Mouse (Mus musculus) MEL (cell line): Measurements from ENCODE around the gene Ppil6. TPM values are rescaled to one million over a fixed set of nuclear protein-coding genes. Genes with fewer than 3 reads are reported as not detected.

Source experiments
- DNase-seq: peaks from one replicate; pipeline ENCODE4 v3.0.0; 2011; ENCODE audit warnings: low read depth, low spot score
- H3K27ac ChIP-seq: 2 replicates; pipeline ENCODE4 v1.5.1; 2012; ENCODE audit warnings: low read depth, mild to moderate bottlenecking, control low read depth, low read length, moderate library complexity; ENCODE audit not compliant: control insufficient read depth
- H3K27me3 ChIP-seq, 2 experiments: fragments of 150-350 bp in 1 of 2; sonication (generic) in 1 of 2; 2 replicates each; pipeline ENCODE4 v1.6.1; 2012; ENCODE audit warnings: low read length in 2 of 2, mild to moderate bottlenecking in 2 of 2, improper control_type of control experiment in 1 of 2, moderate library complexity in 1 of 2; ENCODE audit not compliant: insufficient read depth in 2 of 2, control insufficient read depth in 1 of 2
- H3K36me3 ChIP-seq, 2 experiments: 2 replicates each; pipeline ENCODE4 v1.6.1; 2012 to 2014; ENCODE audit warnings: low read length in 2 of 2, improper control_type of control experiment in 1 of 2, inconsistent platforms in 1 of 2, mild to moderate bottlenecking in 1 of 2; ENCODE audit not compliant: insufficient read depth in 2 of 2, control insufficient read depth in 1 of 2
- H3K4me1 ChIP-seq, 2 experiments: fragments of 150-350 bp in 1 of 2; sonication (generic) in 1 of 2; 2 replicates each; pipeline ENCODE4 v1.6.1; 2012; ENCODE audit warnings: low read length in 2 of 2, improper control_type of control experiment in 1 of 2, mild to moderate bottlenecking in 1 of 2; ENCODE audit not compliant: insufficient read depth in 2 of 2, control insufficient read depth in 1 of 2
- H3K4me3 ChIP-seq, 2 experiments: fragments of 150-350 bp in 1 of 2; sonication (generic) in 1 of 2; 2 replicates each; pipeline ENCODE4 v1.5.1; 2012; ENCODE audit warnings: low read depth in 2 of 2, low read length in 2 of 2, mild to moderate bottlenecking in 2 of 2, moderate library complexity in 2 of 2, control low read depth in 1 of 2, improper control_type of control experiment in 1 of 2; ENCODE audit not compliant: control insufficient read depth in 1 of 2, insufficient read depth in 1 of 2
- H3K79me2 ChIP-seq: 2 replicates; pipeline ENCODE4 v1.6.1; 2012; ENCODE audit warnings: mild to moderate bottlenecking, low read length, moderate library complexity; ENCODE audit not compliant: control insufficient read depth, poor library complexity, insufficient read depth
- H3K9ac ChIP-seq: 2 replicates; pipeline ENCODE4 v1.6.1; 2012; ENCODE audit warnings: low read depth, mild to moderate bottlenecking, control low read depth, low read length, moderate library complexity; ENCODE audit not compliant: control insufficient read depth, poor library complexity, severe bottlenecking
- H3K9me3 ChIP-seq: fragments of 150-350 bp; sonication (generic); replicated peaks from 2 replicates; pipeline ENCODE4 v1.6.1; 2012; ENCODE audit warnings: mild to moderate bottlenecking, low read length, improper control_type of control experiment, moderate library complexity; ENCODE audit not compliant: insufficient read depth
- CHD1 ChIP-seq: IDR thresholded peaks from 2 replicates; pipeline ENCODE4 v1.6.1; 2012; ENCODE audit warnings: low read depth, mild to moderate bottlenecking, inconsistent platforms, low read length, improper control_type of control experiment
- CHD2 ChIP-seq: IDR thresholded peaks from 2 replicates; pipeline ENCODE4 v1.6.1; 2011; ENCODE audit warnings: low read length, improper control_type of control experiment
- CTCF ChIP-seq, 3 experiments: IDR thresholded peaks in 2 of 3; conservative IDR thresholded peaks in 1 of 3; 2 replicates each; pipeline ENCODE4 v1.5.1; 2011 to 2012; ENCODE audit warnings: low read length in 3 of 3, low read depth in 2 of 3, mild to moderate bottlenecking in 2 of 3, improper control_type of control experiment in 1 of 3, inconsistent platforms in 1 of 3, mixed read lengths in 1 of 3, moderate library complexity in 1 of 3; ENCODE audit not compliant: control insufficient read depth in 1 of 3, insufficient read depth in 1 of 3, poor library complexity in 1 of 3, severe bottlenecking in 1 of 3
- ELF1 ChIP-seq: IDR thresholded peaks from 2 replicates; pipeline ENCODE4 v1.6.1; 2014; ENCODE audit warnings: low read depth, mild to moderate bottlenecking, inconsistent platforms, low read length, improper control_type of control experiment, moderate library complexity
- EP300 ChIP-seq, 2 experiments: IDR thresholded peaks; 2 replicates each; pipeline ENCODE4 v1.6.1; 2011; ENCODE audit warnings: improper control_type of control experiment in 2 of 2, low read length in 2 of 2, low read depth in 1 of 2, mild to moderate bottlenecking in 1 of 2
- ETS1 ChIP-seq: IDR thresholded peaks from 2 replicates; pipeline ENCODE4 v1.6.1; 2012; ENCODE audit warnings: low read depth, mild to moderate bottlenecking, inconsistent platforms, low read length, improper control_type of control experiment, moderate library complexity
- GABPA ChIP-seq: IDR thresholded peaks from 2 replicates; pipeline ENCODE4 v1.6.1; 2012; ENCODE audit warnings: low read depth, mild to moderate bottlenecking, inconsistent platforms, low read length, improper control_type of control experiment, moderate library complexity
- GATA1 ChIP-seq: IDR thresholded peaks from 2 replicates; pipeline ENCODE4 v1.6.1; 2011; ENCODE audit warnings: low read depth, low read length, improper control_type of control experiment
- MAFK ChIP-seq: IDR thresholded peaks from 2 replicates; pipeline ENCODE4 v1.6.1; 2011; ENCODE audit warnings: low read depth, mild to moderate bottlenecking, low read length, improper control_type of control experiment, borderline replicate concordance
- MAX ChIP-seq: IDR thresholded peaks from 2 replicates; pipeline ENCODE4 v1.6.1; 2011; ENCODE audit warnings: low read length, improper control_type of control experiment
- MXI1 ChIP-seq: IDR thresholded peaks from 2 replicates; pipeline ENCODE4 v1.6.1; 2011; ENCODE audit warnings: mild to moderate bottlenecking, low read depth, low read length, improper control_type of control experiment
- MYC ChIP-seq: IDR thresholded peaks from 2 replicates; pipeline ENCODE4 v1.6.1; 2011; ENCODE audit warnings: low read depth, mild to moderate bottlenecking, low read length, improper control_type of control experiment, moderate library complexity
- NELFE ChIP-seq: IDR thresholded peaks from 2 replicates; pipeline ENCODE4 v1.6.1; 2011; ENCODE audit warnings: low read depth, low read length, improper control_type of control experiment
- NRF1 ChIP-seq: IDR thresholded peaks from 2 replicates; pipeline ENCODE4 v1.6.1; 2014; ENCODE audit warnings: low read depth, mild to moderate bottlenecking, inconsistent platforms, low read length, improper control_type of control experiment, moderate library complexity; ENCODE audit not compliant: poor library complexity, insufficient read depth, severe bottlenecking
- POLR2A ChIP-seq, 2 experiments: IDR thresholded peaks; 2 replicates each; pipeline ENCODE4 v1.6.1; 2011 to 2012; ENCODE audit warnings: low read length in 2 of 2, mild to moderate bottlenecking in 2 of 2, control low read depth in 1 of 2, improper control_type of control experiment in 1 of 2, low read depth in 1 of 2, moderate library complexity in 1 of 2; ENCODE audit not compliant: control insufficient read depth in 1 of 2, insufficient read depth in 1 of 2, poor library complexity in 1 of 2
- POLR2AphosphoS2 ChIP-seq: IDR thresholded peaks from 2 replicates; pipeline ENCODE4 v1.6.1; 2011; ENCODE audit warnings: low read length, improper control_type of control experiment
- RCOR1 ChIP-seq: IDR thresholded peaks from 2 replicates; pipeline ENCODE4 v1.6.1; 2012; ENCODE audit warnings: low read depth, mild to moderate bottlenecking, inconsistent platforms, low read length, improper control_type of control experiment
- SIN3A ChIP-seq: IDR thresholded peaks from 2 replicates; pipeline ENCODE4 v1.6.1; 2012; ENCODE audit warnings: low read length, improper control_type of control experiment, inconsistent platforms
- TAL1 ChIP-seq: IDR thresholded peaks from 2 replicates; pipeline ENCODE4 v1.6.1; 2012; ENCODE audit warnings: mild to moderate bottlenecking, inconsistent platforms, low read length, moderate library complexity, mixed read lengths
- TBP ChIP-seq: IDR thresholded peaks from 2 replicates; pipeline ENCODE4 v1.8.0; 2011; ENCODE audit warnings: low read depth, low read length, improper control_type of control experiment
- TCF12 ChIP-seq: IDR thresholded peaks from 2 replicates; pipeline ENCODE4 v1.6.1; 2014; ENCODE audit warnings: low read depth, mild to moderate bottlenecking, inconsistent platforms, low read length, improper control_type of control experiment, moderate library complexity
- UBTF ChIP-seq: IDR thresholded peaks from 2 replicates; pipeline ENCODE4 v1.6.1; 2012; ENCODE audit warnings: low read depth, mild to moderate bottlenecking, inconsistent platforms, low read length, improper control_type of control experiment, moderate library complexity, borderline replicate concordance; ENCODE audit not compliant: insufficient read depth
- USF1 ChIP-seq: IDR thresholded peaks from 2 replicates; pipeline ENCODE4 v1.6.1; 2014; ENCODE audit warnings: low read depth, mild to moderate bottlenecking, inconsistent platforms, low read length, improper control_type of control experiment, moderate library complexity
- ZC3H11A ChIP-seq: IDR thresholded peaks from 2 replicates; pipeline ENCODE4 v1.6.1; 2012; ENCODE audit warnings: low read depth, mild to moderate bottlenecking, inconsistent platforms, low read length, improper control_type of control experiment
- ZKSCAN1 ChIP-seq: IDR thresholded peaks from 2 replicates; pipeline ENCODE4 v1.6.1; 2012; ENCODE audit warnings: low read depth, mild to moderate bottlenecking, inconsistent platforms, low read length, improper control_type of control experiment, moderate library complexity
- ZMIZ1 ChIP-seq: IDR thresholded peaks from 2 replicates; pipeline ENCODE4 v1.6.1; 2012; ENCODE audit warnings: low read depth, mild to moderate bottlenecking, inconsistent platforms, low read length, improper control_type of control experiment, moderate library complexity
- ZNF384 ChIP-seq: IDR thresholded peaks from 2 replicates; pipeline ENCODE4 v1.6.1; 2012; ENCODE audit warnings: low read depth, mild to moderate bottlenecking, inconsistent platforms, low read length, improper control_type of control experiment
- polyA plus RNA-seq, 2 experiments: library from polyadenylated mRNA; stranded (reverse) in 1 of 2; unstranded in 1 of 2; fragments of >175 nt in 1 of 2; fragments of >200 nt in 1 of 2; gene quantifications; 2 replicates each; pipeline versions ENCODE4 v1.2.1 to v1.2.4; 2012; ENCODE audit warnings: low replicate concordance in 2 of 2, low read depth in 1 of 2; ENCODE audit not compliant: insufficient read length in 2 of 2, insufficient read depth in 1 of 2, missing spikeins in 1 of 2
- total RNA-seq: library from RNA; depleted of rRNA; stranded (reverse); fragments of 300-350 nt; gene quantifications from 2 replicates; pipeline ENCODE4 v1.2.3, GENCODE M21; 2012

Ppil6 gene
- total and polyA plus RNA-seq, 3 experiments = not detected

- no peak for DNase-seq
- Histone ChIP-seq H3K9ac (no peak overlapping the region), H3K4me3 (no peak overlapping the region), H3K27me3 (no peaks in the 10 kb centered on the region), H3K4me1 (peaks cover 0 to 6% of the 10 kb centered on the region in 2 experiments; a peak in 2 of 4 replicates), H3K9me3 (no peaks in the 10 kb centered on the region), H3K36me3 (peaks cover 2 to 4% of the 10 kb centered on the region in 2 experiments; a peak in 2 of 4 replicates), H3K79me2 (no peaks in the 10 kb centered on the region), H3K27ac (no peak overlapping the region)
- TF ChIP-seq ETS1 (no peak), CHD1 (no peak), ZKSCAN1 (no peak), RCOR1 (no peak), UBTF (no peak), NELFE (no peak), TCF12 (no peak), ZMIZ1 (no peak), POLR2A (IDR thresholded peaks at IDR 0.05; ENCODE audit: control insufficient read depth in 1 of 2, insufficient read depth in 1 of 2, low read depth in 1 of 2, low read length in 2 of 2, poor library complexity in 1 of 2) (no peak), GABPA (no peak), EP300 (IDR thresholded peaks at IDR 0.05; ENCODE audit: low read depth in 1 of 2, low read length in 2 of 2) (no peak), ELF1 (no peak), CTCF (IDR thresholded peaks at IDR 0.05 in 2 of 3, conservative IDR thresholded peaks at IDR 0.05 in 1 of 3; ENCODE audit: control insufficient read depth in 1 of 3, insufficient read depth in 1 of 3, low read depth in 2 of 3, low read length in 3 of 3, poor library complexity in 1 of 3, severe bottlenecking in 1 of 3) (no peak), GATA1 (no peak), MYC (no peak), USF1 (no peak), CHD2 (no peak), MXI1 (no peak)
These were observed 29.7 kb upstream of the Ppil6 start for GRCm38 (mm10) chr10:41460501-41460900.

- DNase-seq = no peak
- no peak for TF ChIP-seq GABPA
- no peak for TF ChIP-seq CHD2
- TF ChIP-seq TBP = no peak
- no peak for TF ChIP-seq GATA1
- no peak for TF ChIP-seq NELFE
- no peak for TF ChIP-seq NRF1
- no peak for TF ChIP-seq ELF1
- no peak for TF ChIP-seq POLR2AphosphoS2
- no peak for TF ChIP-seq EP300 (IDR thresholded peaks at IDR 0.05; ENCODE audit: low read depth in 1 of 2, low read length in 2 of 2)
- TF ChIP-seq ETS1 = no peak
- TF ChIP-seq USF1 = no peak
- no peak for TF ChIP-seq SIN3A
- TF ChIP-seq MAX = no peak
- TF ChIP-seq TAL1 = no peak
- no peak for TF ChIP-seq ZC3H11A
- TF ChIP-seq ZNF384 = no peak
- TF ChIP-seq POLR2A (IDR thresholded peaks at IDR 0.05; ENCODE audit: control insufficient read depth in 1 of 2, insufficient read depth in 1 of 2, low read depth in 1 of 2, low read length in 2 of 2, poor library complexity in 1 of 2) = no peak
- TF ChIP-seq MAFK = no peak
- H3K27ac ChIP-seq = no peak overlapping the region
- no peaks in the 10 kb centered on the region for H3K79me2 ChIP-seq
- peaks cover 2% of the 10 kb centered on the region in 2 experiments; a peak in 2 of 4 replicates for H3K36me3 ChIP-seq
- no peak overlapping the region for H3K4me3 ChIP-seq
- peaks cover 0 to 5% of the 10 kb centered on the region in 2 experiments; a peak in 2 of 4 replicates for H3K4me1 ChIP-seq
- H3K9me3 ChIP-seq = no peaks in the 10 kb centered on the region
- no peak overlapping the region for H3K9ac ChIP-seq
- H3K27me3 ChIP-seq = no peaks in the 10 kb centered on the region
These were observed 29.0 kb upstream of the Ppil6 start for GRCm38 (mm10) chr10:41461057-41461722.
